Mouse (Mus musculus) stomach, postnatal 0 days (tissue): ENCODE measurements at regions not wholly inside any gene's neighbourhood (a gene's known extent, or its start where the extent isn't known, plus 50 kb on each side); places are given as distances from the start of the nearest gene placed in this dataset.

Experiments
- CTCF ChIP-seq: IDR thresholded peaks from 2 replicates; pipeline ENCODE4 v1.5.1; 2016; ENCODE audit warnings: antibody characterized with exemption, low read depth, mild to moderate bottlenecking, moderate library complexity
- EP300 ChIP-seq: optimal IDR thresholded peaks from 2 replicates; pipeline ENCODE3; 2016; ENCODE audit warnings: antibody characterized with exemption

DNA sequence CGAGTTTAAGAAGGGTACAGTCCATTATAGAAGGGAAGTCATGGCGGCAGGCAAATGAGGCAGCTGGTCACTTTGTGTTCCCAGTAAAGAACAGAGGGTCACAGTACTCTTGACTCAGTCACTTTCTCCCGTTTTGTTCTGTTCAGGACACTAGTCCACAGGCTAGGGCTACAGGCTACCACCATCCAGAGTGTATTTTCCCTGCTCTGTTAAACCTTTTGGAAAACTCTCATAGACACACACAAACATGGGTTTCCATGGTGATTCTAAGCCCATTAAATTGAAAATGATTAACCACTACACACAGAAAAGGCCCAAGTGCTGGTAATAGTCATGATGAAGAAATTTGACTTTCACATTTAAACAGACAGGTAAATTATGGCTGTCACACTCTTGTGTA lies 162.2 kb upstream of the Ndst3 start:
- no peak for TF ChIP-seq CTCF
- no peak for TF ChIP-seq EP300
